Mouse (Mus musculus) cortical plate, adult 2 months (tissue): Measurements from ENCODE around the gene Neu1. TPM values are rescaled to one million over a fixed set of nuclear protein-coding genes. Genes with fewer than 3 reads are reported as not detected.
"Not testable (repeated sequence)": the region's sequence is repeated elsewhere in the genome, so short reads cannot be mapped to it uniquely, and the experiment has no call there.

Source experiments
- H3K27ac ChIP-seq: fragments of 200-500 bp; 2 replicates; pipeline ENCODE4 v1.5.1; 2012; ENCODE audit warnings: low read length, control low read depth, inconsistent platforms; ENCODE audit not compliant: insufficient read depth
- H3K4me1 ChIP-seq: fragments of 200-500 bp; 2 replicates; pipeline ENCODE4 v1.6.1; 2011; ENCODE audit warnings: low read length; ENCODE audit not compliant: control insufficient read depth, insufficient read depth
- H3K4me3 ChIP-seq: fragments of 200-500 bp; 2 replicates; pipeline ENCODE4 v1.5.1; 2011; ENCODE audit warnings: mild to moderate bottlenecking, low read length, control low read depth; ENCODE audit not compliant: insufficient read depth
- CTCF ChIP-seq: fragments of 200-500 bp; IDR thresholded peaks from 2 replicates; pipeline ENCODE4 v1.5.1; 2011; ENCODE audit warnings: mild to moderate bottlenecking, control low read depth, low read length; ENCODE audit not compliant: insufficient read depth; ENCODE audit errors: extremely low read depth
- POLR2A ChIP-seq: fragments of 200-500 bp; IDR thresholded peaks from 2 replicates; pipeline ENCODE4 v1.6.1; 2011; ENCODE audit warnings: mild to moderate bottlenecking, low read length, control low read depth; ENCODE audit not compliant: insufficient read depth; ENCODE audit errors: extremely low read depth
- polyA plus RNA-seq: library from polyadenylated mRNA; depleted of rRNA; stranded (reverse); fragments of >200 nt; gene quantifications from 2 replicates; pipeline ENCODE4 v1.2.3, GENCODE M21; 2012

Neu1 gene
- polyA plus RNA-seq, 1 experiment = 49.4 TPM

GRCm38 (mm10) chr17:34947606-34948005 is 16.6 kb downstream of the Neu1 start:
- H3K4me3 ChIP-seq = no peak overlapping the region
- no peak overlapping the region for H3K27ac ChIP-seq
- TF ChIP-seq POLR2A (no peak), CTCF (peak; percentile 30; the same call in 1 of the 2 replicates)
- peaks cover 3% of the 10 kb centered on the region for H3K4me1 ChIP-seq

- H3K4me3 ChIP-seq, H3K4me1 ChIP-seq, H3K27ac ChIP-seq: not testable (repeated sequence)
Observed at GRCm38 (mm10) chr17:34948721-34949552, 17.9 kb downstream of the Neu1 start.

DNA sequence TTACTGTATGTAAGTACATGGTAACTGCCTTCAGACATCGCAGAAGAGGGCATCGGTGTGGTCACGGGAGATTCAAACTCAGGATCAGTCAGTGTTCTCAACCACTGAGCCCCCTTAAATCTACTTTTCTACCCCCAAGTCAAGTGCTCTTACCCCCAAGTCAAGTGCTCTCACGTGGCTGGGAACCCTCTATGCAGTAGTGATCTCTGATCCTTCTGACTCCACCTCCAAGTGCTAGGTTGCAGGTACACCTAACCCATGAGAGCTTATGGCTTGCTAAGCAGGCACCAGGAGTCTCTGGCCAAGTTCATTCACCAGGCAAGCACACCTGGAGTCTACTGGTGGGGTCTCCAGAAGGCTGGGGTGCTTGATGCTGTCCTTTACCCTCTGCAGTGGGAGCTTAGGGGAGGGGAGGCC is 18.5 kb downstream of the Neu1 start:
- TF ChIP-seq CTCF (no peak), POLR2A (no peak)
- no peak overlapping the region for H3K27ac ChIP-seq
- H3K4me1 ChIP-seq = peaks cover 3% of the 10 kb centered on the region
- no peak overlapping the region for H3K4me3 ChIP-seq

- peak overlapping the region; percentile 97 for H3K4me3 ChIP-seq
- peaks cover 3% of the 10 kb centered on the region for H3K4me1 ChIP-seq
- no peak overlapping the region for H3K27ac ChIP-seq
- TF ChIP-seq POLR2A (no peak), CTCF (no peak)
Observed at GRCm38 (mm10) chr17:34950514-34951455, 19.7 kb downstream of the Neu1 start.

DNA sequence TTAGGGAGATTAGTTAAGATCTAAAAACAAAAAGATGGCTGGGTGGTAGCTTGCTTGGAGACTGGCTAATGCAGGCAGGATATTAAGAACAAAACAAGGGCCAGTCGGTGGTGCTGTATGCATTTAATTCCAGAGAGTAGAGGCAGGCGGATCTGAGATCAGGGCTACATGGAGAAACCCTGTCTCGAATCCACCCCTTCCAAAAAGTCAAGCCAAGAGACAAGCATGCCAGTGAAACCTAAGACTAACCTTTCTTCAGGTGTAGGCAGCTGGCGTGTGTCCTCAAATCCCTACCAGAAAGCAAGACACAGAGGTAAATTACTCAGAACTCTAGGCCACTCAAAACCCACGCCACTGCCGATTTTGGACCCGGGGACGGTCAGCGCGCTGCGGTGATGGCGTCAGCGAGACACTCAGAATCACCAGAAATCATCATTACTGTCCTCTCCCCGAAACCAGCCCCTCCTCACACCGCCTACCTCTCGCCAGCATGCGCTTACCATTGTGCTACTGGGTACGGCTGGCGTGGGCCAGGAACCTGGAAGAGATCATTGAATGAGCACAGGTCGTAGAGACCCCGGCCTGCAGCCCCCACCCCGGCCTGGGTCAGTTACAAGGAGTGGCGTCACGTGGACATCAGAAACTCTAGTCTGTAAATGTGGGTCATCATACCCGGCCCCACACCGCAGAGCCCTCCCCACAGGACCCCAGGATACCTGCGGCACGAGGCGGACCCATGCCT is 20.8 kb downstream of the Neu1 start:
- peak overlapping the region; percentile 97 for H3K4me3 ChIP-seq
- H3K4me1 ChIP-seq = peaks cover 3% of the 10 kb centered on the region
- peak overlapping the region; percentile 90 for H3K27ac ChIP-seq
- TF ChIP-seq CTCF (no peak), POLR2A (no peak)

DNA sequence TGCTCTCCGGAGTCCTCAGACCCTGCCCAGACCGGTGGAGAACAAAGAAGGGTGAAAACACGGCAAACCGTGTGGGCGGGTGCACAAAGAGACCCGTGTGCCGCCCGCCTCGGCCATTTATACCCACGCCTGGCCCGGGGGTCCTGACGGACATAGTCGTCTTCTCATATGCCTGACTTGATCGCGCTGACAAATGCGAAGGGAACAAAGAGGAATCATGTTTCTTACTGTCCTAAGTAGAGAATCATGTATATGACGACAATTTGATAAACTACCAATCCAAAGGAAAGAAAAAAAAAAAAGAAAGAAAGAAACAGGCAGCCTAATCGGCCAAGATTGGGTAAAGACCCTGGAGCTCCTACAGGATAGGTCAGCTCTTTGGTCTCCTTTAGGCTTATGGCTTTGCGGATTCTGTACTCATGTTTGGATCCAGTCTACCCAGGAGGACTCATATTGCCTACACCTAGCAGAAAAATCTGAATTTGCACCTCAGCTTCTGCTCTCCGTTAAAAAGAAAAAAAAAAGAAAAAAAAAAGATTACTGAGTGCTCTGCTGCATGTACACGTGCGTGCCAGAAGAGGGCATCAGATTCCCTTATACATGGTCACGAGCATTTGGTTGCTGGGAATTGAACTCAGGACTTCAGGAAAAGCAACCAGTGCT is 21.5 kb downstream of the Neu1 start:
- peaks cover 3% of the 10 kb centered on the region for H3K4me1 ChIP-seq
- TF ChIP-seq CTCF (peak; percentile 55), POLR2A (peak; percentile 88)
- peak overlapping the region; percentile 97 for H3K4me3 ChIP-seq
- H3K27ac ChIP-seq = peak overlapping the region; percentile 90

GRCm38 (mm10) chr17:34953258-34953657 is 22.2 kb downstream of the Neu1 start:
- Histone ChIP-seq H3K4me1 (peaks cover 3% of the 10 kb centered on the region), H3K27ac (no peak overlapping the region), H3K4me3 (no peak overlapping the region)
- TF ChIP-seq CTCF (no peak), POLR2A (no peak)

- TF ChIP-seq POLR2A = no peak
- no peak for TF ChIP-seq CTCF
- Histone ChIP-seq H3K4me1 (peaks cover 3% of the 10 kb centered on the region), H3K27ac (no peak overlapping the region), H3K4me3 (no peak overlapping the region)
Observed at GRCm38 (mm10) chr17:34953904-34954303, 22.9 kb downstream of the Neu1 start.

DNA sequence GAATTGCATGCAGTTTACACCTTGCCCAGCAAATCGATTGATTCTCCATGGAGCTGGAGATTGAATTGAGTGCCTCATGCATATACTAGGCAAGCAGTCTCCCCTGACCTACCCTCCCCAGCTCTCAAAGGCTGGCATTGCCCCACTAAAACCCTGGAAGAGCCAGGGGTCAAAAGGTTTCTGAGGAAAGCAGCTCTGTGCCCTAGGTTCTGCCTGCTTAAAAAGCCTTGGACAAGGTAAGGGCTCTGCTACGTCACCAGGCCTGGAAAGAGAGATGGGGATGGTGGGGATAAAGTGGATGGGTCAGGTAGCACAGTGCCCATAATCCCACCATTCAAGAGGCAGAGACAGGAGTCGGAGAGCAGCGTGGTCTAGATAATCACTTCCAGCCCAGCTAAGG is 23.8 kb downstream of the Neu1 start:
- no peak for TF ChIP-seq POLR2A
- TF ChIP-seq CTCF = no peak
- H3K4me3 ChIP-seq = no peak overlapping the region
- no peak overlapping the region for H3K27ac ChIP-seq
- peaks cover 3% of the 10 kb centered on the region for H3K4me1 ChIP-seq
